Comparison of ENCODE assay signal across 28 mouse cellular contexts in genomic region chr1:128191426-128191825, GRCm38 (mm10). TPM values are rescaled to one million over a fixed set of nuclear protein-coding genes. Genes with fewer than 3 reads are reported as not detected.
DNase-seq lines count a peak whose midpoint lies in the region; ATAC-seq and TF ChIP-seq lines count a peak whose summit lies in the region.
"Had no signal": no experiment of that assay in that cellular context is flagged by ENCODE, and none has a peak within 500 bp of the region (broad histone marks: within the 10 kb centered on the region; RNA-seq: fewer than 3 reads in every experiment).

No protein-coding gene starts in this region.

- H3K4me1 ChIP-seq in liver, adult 2 months (ENCODE audit: control insufficient read depth, insufficient read depth, low read length): no peaks in the 10 kb centered on the region
- no peaks in the 10 kb centered on the region for H3K4me1 ChIP-seq in liver, embryonic 12.5 days
- H3K4me1 ChIP-seq in CH12.LX (ENCODE audit: control insufficient read depth in 1 of 2, insufficient read depth in 2 of 2) (peaks cover 4 to 7% of the 10 kb centered on the region in 2 experiments; a peak in 1 of 4 replicates), ES-E14 (ENCODE audit: control insufficient read depth in 2 of 2, insufficient read depth in 2 of 2, low read length in 2 of 2, poor library complexity in 1 of 2) (0 out of 4 replicates have a peak, but pooled peaks cover 0 to 2% of the 10 kb centered on the region in 2 experiments)
- H3K4me1 ChIP-seq: embryonic facial prominence, embryonic 15.5 days; forebrain, embryonic 10.5 days; heart, embryonic 10.5 days; hindbrain, embryonic 12.5 days had no signal

- WGBS in liver, adult 2 months: 53% methylated on average over 2 of the region's 2 CpGs
- 64% methylated on average over 2 of the region's 2 CpGs for WGBS in liver, embryonic 12.5 days (ENCODE audit: insufficient replicate concordance)

- TF ChIP-seq RAD21 in CH12.LX (IDR thresholded peaks at IDR 0.05; ENCODE audit: low read depth, low read length): no peak

- no peak for TF ChIP-seq CTCF in liver, adult 2 months (IDR thresholded peaks at IDR 0.05; ENCODE audit: low read depth, low read length)
- TF ChIP-seq CTCF in CH12.LX (conservative IDR thresholded peaks at IDR 0.05 in 1 of 2, IDR thresholded peaks at IDR 0.05 in 1 of 2; ENCODE audit: low read depth in 2 of 2, low read length in 2 of 2): no peak

- DNase-seq in liver, adult 2 months (ENCODE audit: extremely low read depth, low read depth, low spot score): peak; percentile 34
- DNase-seq in CH12.LX (ENCODE audit: extremely low read depth) (peak; percentile 20), ES-E14 (ENCODE audit: low read depth, low spot score) (no peak), R1 (ENCODE audit: low read depth, low spot score) (peak; percentile 25)
- no peak for DNase-seq in right cerebral cortex, postnatal 14 days
- no peak for DNase-seq in gastrocnemius, adult 8-10 months (ENCODE audit: low spot score in 2 of 2)
- DNase-seq in cerebellum, postnatal 14 days: no peak
- DNase-seq: adrenal gland, postnatal 10 days; B cell, adult 2 months; cerebellum, adult 11 months; cerebellum, adult 8-10 months; cerebellum, postnatal 25 days; gastrocnemius, adult 2 months; gastrocnemius, postnatal 36 days; heart, adult 18-20 months; heart, postnatal 10 days; heart, postnatal 4 days had no signal

- H3K9me3 ChIP-seq in liver, embryonic 12.5 days (replicated peaks): no peaks in the 10 kb centered on the region
- no peaks in the 10 kb centered on the region for H3K9me3 ChIP-seq in CH12.LX (replicated peaks; ENCODE audit: low read length)
- H3K9me3 ChIP-seq in ES-E14 (ENCODE audit: control insufficient read depth, insufficient read depth, low read depth, low read length): no peaks in the 10 kb centered on the region
- H3K9me3 ChIP-seq: embryonic facial prominence, embryonic 15.5 days; forebrain, embryonic 10.5 days; heart, embryonic 10.5 days; hindbrain, embryonic 12.5 days had no signal

- no peak overlapping the region for H3K9ac ChIP-seq in liver, adult 2 months (ENCODE audit: low read depth, low read length)
- H3K9ac ChIP-seq in liver, embryonic 12.5 days: no peak overlapping the region
- H3K9ac ChIP-seq in CH12.LX (ENCODE audit: insufficient read depth, low read depth) (no peak overlapping the region), ES-E14 (ENCODE audit: insufficient read depth, low read depth, low read length, poor library complexity, severe bottlenecking) (no peak overlapping the region)
- H3K9ac ChIP-seq: embryonic facial prominence, embryonic 15.5 days; hindbrain, embryonic 12.5 days had no signal

- TF ChIP-seq POLR2A in liver, adult 2 months (IDR thresholded peaks at IDR 0.05; ENCODE audit: extremely low read depth, insufficient read depth, low read length): no peak
- TF ChIP-seq POLR2A in CH12.LX (IDR thresholded peaks at IDR 0.05; ENCODE audit: low read depth, low read length): no peak

- no peak for TF ChIP-seq EP300 in CH12.LX (IDR thresholded peaks at IDR 0.05; ENCODE audit: low read length)

- dilution Hi-C loops in CH12.LX (cut with MboI; ENCODE audit: extremely low pct_ligation_motif_present, extremely low pct_unique_long_range_greater_than_20kb, low sequenced_read_pairs): no loop called here

- H3K36me3 ChIP-seq in liver, adult 2 months (ENCODE audit: control insufficient read depth, insufficient read depth, low read length): peaks cover 42% of the 10 kb centered on the region
- H3K36me3 ChIP-seq in liver, embryonic 12.5 days: peaks cover 65% of the 10 kb centered on the region
- H3K36me3 ChIP-seq in CH12.LX (replicated peaks in 1 of 2; ENCODE audit: control insufficient read depth in 1 of 2, insufficient read depth in 1 of 2, low read length in 1 of 2) (peaks cover 30 to 78% of the 10 kb centered on the region in 2 experiments), ES-E14 (ENCODE audit: control insufficient read depth, insufficient read depth, low read length, poor library complexity, severe bottlenecking) (peaks cover 13% of the 10 kb centered on the region)

- H3K79me2 ChIP-seq in liver, adult 2 months (ENCODE audit: control insufficient read depth, insufficient read depth, low read length): no peaks in the 10 kb centered on the region
- H3K79me2 ChIP-seq in CH12.LX (replicated peaks; ENCODE audit: control insufficient read depth, extremely low read depth, insufficient read depth, poor library complexity, severe bottlenecking): no peaks in the 10 kb centered on the region

- H3K27ac ChIP-seq in liver, adult 2 months (replicated peaks; ENCODE audit: insufficient read depth, low read depth, low read length): no peak overlapping the region
- no peak overlapping the region for H3K27ac ChIP-seq in liver, embryonic 12.5 days
- no peak overlapping the region for H3K27ac ChIP-seq in CH12.LX (ENCODE audit: insufficient read depth, low read depth)
- no peak overlapping the region for H3K27ac ChIP-seq in ES-E14 (ENCODE audit: insufficient read depth, low read depth, low read length, poor library complexity, severe bottlenecking)
- H3K27ac ChIP-seq: embryonic facial prominence, embryonic 15.5 days; forebrain, embryonic 10.5 days; gastrocnemius, adult 2 months; heart, embryonic 10.5 days; hindbrain, embryonic 12.5 days had no signal

- in situ Hi-C loops in CH12.LX (cut with MboI; ENCODE audit: low pct_ligation_motif_present, low pct_unique_long_range_greater_than_20kb, low sequenced_read_pairs) (no loop called here), ES-E14 (cut with MboI; ENCODE audit: low sequenced_read_pairs in 2 of 2, unreplicated experiment in 2 of 2) (no loop called here)

- ATAC-seq in liver, embryonic 12.5 days: no peak
- ATAC-seq: CD4-positive, CD25-positive, alpha-beta regulatory T cell, adult 4 months; forebrain, embryonic 14.5 days; hindbrain, embryonic 16.5 days; inflammation-experienced regulatory T-cells, adult 6 months; Patski had no signal

- no peak overlapping the region for H3K4me2 ChIP-seq in liver, embryonic 12.5 days
- no peak overlapping the region for H3K4me2 ChIP-seq in CH12.LX (ENCODE audit: insufficient read depth, low read depth, poor library complexity, severe bottlenecking)
- H3K4me2 ChIP-seq: embryonic facial prominence, embryonic 15.5 days; hindbrain, embryonic 12.5 days had no signal

- no peak overlapping the region for H3K4me3 ChIP-seq in liver, adult 2 months (ENCODE audit: insufficient read depth, low read depth, low read length)
- no peak overlapping the region for H3K4me3 ChIP-seq in liver, embryonic 12.5 days
- no peak overlapping the region for H3K4me3 ChIP-seq in CH12.LX (replicated peaks in 1 of 3; ENCODE audit: low read depth in 2 of 3, low read length in 2 of 3, poor library complexity in 1 of 3)
- H3K4me3 ChIP-seq in ES-E14 (ENCODE audit: insufficient read depth in 1 of 2, low read depth in 1 of 2, low read length in 2 of 2, poor library complexity in 1 of 2, severe bottlenecking in 1 of 2): no peak overlapping the region
- H3K4me3 ChIP-seq: embryonic facial prominence, embryonic 15.5 days; erythroblast, embryonic 14.5 days; forebrain, embryonic 10.5 days; gastrocnemius, adult 2 months; heart, embryonic 10.5 days; hindbrain, embryonic 12.5 days had no signal

- H3K27me3 ChIP-seq in liver, adult 2 months (ENCODE audit: control insufficient read depth, insufficient read depth, low read length): no peaks in the 10 kb centered on the region
- no peaks in the 10 kb centered on the region for H3K27me3 ChIP-seq in liver, embryonic 12.5 days (replicated peaks)
- no peaks in the 10 kb centered on the region for H3K27me3 ChIP-seq in CH12.LX (replicated peaks)
- H3K27me3 ChIP-seq: embryonic facial prominence, embryonic 15.5 days; hindbrain, embryonic 12.5 days; Patski had no signal

TF ChIP-seq in CH12.LX, 34 proteins besides CTCF, POLR2A, EP300 and RAD21:
- TF ChIP-seq USF1 (IDR thresholded peaks at IDR 0.05; ENCODE audit: low read depth, low read length) (no peak), CHD1 (IDR thresholded peaks at IDR 0.05; ENCODE audit: low read depth, low read length) (no peak), POLR2AphosphoS2 (IDR thresholded peaks at IDR 0.05; ENCODE audit: low read depth, low read length) (no peak), GABPA (IDR thresholded peaks at IDR 0.05; ENCODE audit: insufficient replicate concordance, low read depth, low read length) (no peak), MAFK (IDR thresholded peaks at IDR 0.05; ENCODE audit: insufficient replicate concordance, low read length) (peak; percentile 80), PAX5 (IDR thresholded peaks at IDR 0.05; ENCODE audit: low read length) (no peak), SMC3 (IDR thresholded peaks at IDR 0.05; ENCODE audit: low read depth, low read length) (no peak)

TF ChIP-seq in ES-E14, 5 proteins besides CTCF, POLR2A, EP300 and RAD21:
- TF ChIP-seq MAFK (IDR thresholded peaks at IDR 0.05; ENCODE audit: insufficient read depth, low read depth, low read length) (peak; percentile 44; the same call in 1 of the 2 replicates), CHD2 (IDR thresholded peaks at IDR 0.05; ENCODE audit: low read depth, low read length) (no peak)
TF ChIP-seq in ES-E14: peak in this region for 1.

RNA-seq across cellular contexts. Expression of gene Ubxn4, which starts 52.3 kb away (rescaled TPM):
- 40.1 and 41.0 TPM in 2 replicates for total RNA-seq in liver, adult 2 months (2014; rRNA removed)
- 21.4 and 26.2 TPM in 2 replicates for polyA plus RNA-seq in liver, adult 2 months (2012; rRNA removed)
- 43.1 and 43.5 TPM in 2 replicates for polyA plus RNA-seq in liver, embryonic 12.5 days (2016; fragmentation: Nextera tagmentation; extraction: Ambion mirVana)
- total RNA-seq in CH12.LX (2012; rRNA removed): 41.5 and 47.2 TPM in 2 replicates
- 38.7 and 47.3 TPM in 2 replicates for total RNA-seq in CH12.LX (2014; rRNA removed)
- polyA plus RNA-seq in CH12.LX (2012; ENCODE audit: insufficient read length, low read depth): 94.3 and 110 TPM in 2 replicates
- total RNA-seq in ES-E14 (2012; rRNA removed): 44.0 and 50.2 TPM in 2 replicates
- total RNA-seq in gastrocnemius, adult 8-10 months (2022): 10 to 100 TPM; 43.3 to 46.7 (median 44.2) TPM

Comparison
In these comparisons a context has a peak if more than half of its experiments do, and no peak if none do; other contexts are left out.
1. DNase-seq: peak in liver, adult 2 months (single experiment), CH12.LX (single experiment) and R1 (single experiment); none in ES-E14 (single experiment), right cerebral cortex, postnatal 14 days (single experiment), gastrocnemius, adult 8-10 months (0 of 2) and cerebellum, postnatal 14 days (0 of 2).